Mouse (Mus musculus): ENCODE results near the gene Cuzd1. TPM values are rescaled to one million over a fixed set of nuclear protein-coding genes. Genes with fewer than 3 reads are reported as not detected.

Cuzd1 gene
- total RNA-seq, 2 experiments from 2014 or later: 0.26 TPM; not detected in 1

DNA sequence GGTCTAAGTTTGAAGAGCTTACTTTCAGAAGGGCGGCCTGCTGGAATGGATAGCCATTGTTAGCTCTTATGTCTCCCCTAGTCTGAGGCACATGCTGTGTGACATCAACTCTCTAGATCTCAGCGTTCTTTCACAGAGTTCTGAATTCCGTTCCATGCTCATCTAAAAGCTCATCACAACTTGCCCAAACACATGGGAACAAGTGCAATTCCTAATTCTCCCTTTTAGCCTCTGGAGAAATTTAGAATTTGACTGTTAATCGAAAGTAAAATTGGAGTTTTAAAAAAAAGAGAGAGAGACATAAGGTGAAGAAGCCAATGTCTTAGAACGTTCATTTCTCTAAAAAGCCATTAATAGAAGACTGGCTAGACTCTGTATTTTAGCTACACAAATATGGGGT, 7.3 kb upstream of the Cuzd1 start, which contains the start of gene Fam24b:
Fam24b (minus strand) TSS at position 101 of the 400 bp plus-strand sequence.
- no peak for TF ChIP-seq CTCF (IDR thresholded peaks at IDR 0.05)
- no peak for DNase-seq (ENCODE audit: extremely low spot score in 1 of 2, low spot score in 2 of 2)
- no peak within 1 kb of the TSS for H3K4me3 ChIP-seq
- H3K27ac ChIP-seq: no peak within 1 kb of the TSS
- intact Hi-C loops (cut with DNase I): no loop called here

DNA sequence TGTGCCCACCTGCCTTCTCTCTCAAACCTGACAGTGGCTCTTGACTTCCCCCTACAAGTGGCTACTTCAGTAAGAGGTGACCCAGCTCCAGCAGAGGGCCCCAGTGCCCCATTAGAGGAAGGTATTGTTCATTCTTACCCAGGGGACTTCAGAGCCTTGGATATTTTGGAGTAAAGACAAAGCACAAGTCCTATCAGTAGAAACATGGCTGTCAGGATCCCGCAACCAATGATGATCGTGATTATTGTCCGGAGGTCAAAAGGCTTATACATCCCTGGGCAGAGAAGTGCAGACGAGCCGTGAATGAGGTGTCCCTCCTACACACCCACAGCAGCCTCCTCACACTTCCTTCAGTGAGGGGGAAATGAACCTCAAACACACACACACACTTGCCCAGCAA, 5.0 kb upstream of the Cuzd1 start:
- TF ChIP-seq CTCF (IDR thresholded peaks at IDR 0.05): no peak
- no peak overlapping the region for H3K4me3 ChIP-seq
- intact Hi-C loops (cut with DNase I): no loop called here
- no peak overlapping the region for H3K27ac ChIP-seq
- no peak for DNase-seq (ENCODE audit: extremely low spot score in 1 of 2, low spot score in 2 of 2)

DNA sequence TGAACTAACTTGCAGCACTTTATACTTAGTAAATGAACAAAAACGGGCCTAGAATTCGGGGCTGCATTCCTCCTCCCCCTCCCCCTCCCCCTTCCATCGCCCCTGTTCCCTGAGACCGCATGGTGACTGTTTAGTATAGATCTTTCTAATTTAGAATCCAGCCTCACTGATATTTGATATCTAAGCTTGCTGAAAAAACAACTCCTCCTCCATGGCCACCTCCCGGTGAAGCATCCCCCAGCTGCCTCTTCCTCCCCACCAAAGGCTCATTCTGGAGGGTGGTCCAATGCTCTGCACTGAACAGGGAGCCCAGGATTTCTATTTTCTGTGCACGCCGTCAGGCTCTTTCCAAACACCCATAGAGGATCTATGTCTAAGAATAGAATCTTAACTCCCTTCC, 3.8 kb downstream of the Cuzd1 start:
- no peak for TF ChIP-seq CTCF (IDR thresholded peaks at IDR 0.05)
- DNase-seq (ENCODE audit: extremely low spot score in 1 of 2, low spot score in 2 of 2): no peak
- Histone ChIP-seq H3K4me3 (no peak overlapping the region), H3K27ac (no peak overlapping the region)
- intact Hi-C loops (cut with DNase I): no loop called here

GRCm38 (mm10) chr7:131317587-131317986, 4.5 kb downstream of the Cuzd1 start:
- no peak for TF ChIP-seq CTCF (IDR thresholded peaks at IDR 0.05)

GRCm38 (mm10) chr7:131314493-131314892, 7.6 kb downstream of the Cuzd1 start:
- Histone ChIP-seq H3K27ac (no peak overlapping the region), H3K4me3 (no peak overlapping the region)
- no peak for TF ChIP-seq CTCF (IDR thresholded peaks at IDR 0.05)
- intact Hi-C loops (cut with DNase I): no loop called here
- DNase-seq (ENCODE audit: extremely low spot score in 1 of 2, low spot score in 2 of 2): no peak

More at GRCm38 (mm10) chr7:131317587-131317986, 4.5 kb downstream of the Cuzd1 start:
- Histone ChIP-seq H3K27ac (no peak overlapping the region), H3K4me3 (no peak overlapping the region)
- intact Hi-C loops (cut with DNase I): no loop called here
- DNase-seq (ENCODE audit: extremely low spot score in 1 of 2, low spot score in 2 of 2): no peak

- intact Hi-C loops (cut with DNase I): no loop called here
- Histone ChIP-seq H3K4me3 (no peak overlapping the region), H3K27ac (no peak overlapping the region)
- TF ChIP-seq CTCF (IDR thresholded peaks at IDR 0.05): no peak
- DNase-seq (ENCODE audit: extremely low spot score in 1 of 2, low spot score in 2 of 2): no peak
Observed at GRCm38 (mm10) chr7:131306733-131307132, 15.4 kb downstream of the Cuzd1 start.

GRCm38 (mm10) chr7:131303340-131303739, 18.8 kb downstream of the Cuzd1 start:
- no peak for DNase-seq (ENCODE audit: extremely low spot score in 1 of 2, low spot score in 2 of 2)
- no peak overlapping the region for H3K4me3 ChIP-seq
- intact Hi-C loops (cut with DNase I): no loop called here

GRCm38 (mm10) chr7:131297151-131297550, 24.9 kb downstream of the Cuzd1 start:
- DNase-seq (ENCODE audit: extremely low spot score in 1 of 2, low spot score in 2 of 2): no peak
- Histone ChIP-seq H3K4me3 (no peak overlapping the region), H3K27ac (no peak overlapping the region)
- intact Hi-C loops (cut with DNase I): no loop called here
- TF ChIP-seq CTCF (IDR thresholded peaks at IDR 0.05): peak; percentile 30

More at GRCm38 (mm10) chr7:131303340-131303739, 18.8 kb downstream of the Cuzd1 start:
- TF ChIP-seq CTCF (IDR thresholded peaks at IDR 0.05): no peak
- H3K27ac ChIP-seq: no peak overlapping the region

- no peak for TF ChIP-seq CTCF (IDR thresholded peaks at IDR 0.05)
Observed at GRCm38 (mm10) chr7:131265851-131266250, 56.2 kb downstream of the Cuzd1 start.

GRCm38 (mm10) chr7:131264251-131264650, 57.8 kb downstream of the Cuzd1 start:
- Histone ChIP-seq H3K27ac (no peak overlapping the region), H3K4me3 (no peak overlapping the region)
- no peak for TF ChIP-seq CTCF (IDR thresholded peaks at IDR 0.05)
- DNase-seq (ENCODE audit: extremely low spot score in 1 of 2, low spot score in 2 of 2): no peak
- intact Hi-C loops (cut with DNase I): no loop called here

More at GRCm38 (mm10) chr7:131265851-131266250, 56.2 kb downstream of the Cuzd1 start:
- H3K4me3 ChIP-seq: no peak overlapping the region
- intact Hi-C loops (cut with DNase I): no loop called here
- DNase-seq (ENCODE audit: extremely low spot score in 1 of 2, low spot score in 2 of 2): no peak
- H3K27ac ChIP-seq: no peak overlapping the region

DNA sequence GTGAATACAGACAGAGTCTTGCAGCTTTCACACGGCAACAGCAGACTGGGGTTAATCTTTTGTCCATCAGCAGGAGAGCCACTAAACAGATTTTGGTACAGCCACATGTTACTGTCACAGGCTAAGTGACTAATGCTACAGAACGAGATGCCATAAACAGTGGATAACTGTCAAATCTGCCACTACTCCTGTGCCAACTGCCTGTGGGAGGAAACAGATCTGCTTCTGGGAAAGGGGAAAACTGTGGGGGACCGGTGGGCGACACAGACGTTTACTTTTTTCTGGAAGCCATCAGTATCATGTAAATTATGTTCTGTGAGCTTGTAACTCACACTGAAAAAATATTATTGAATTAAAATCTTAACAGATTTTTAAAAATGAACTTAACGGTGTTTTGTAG, 61.1 kb downstream of the Cuzd1 start:
- no peak overlapping the region for H3K4me3 ChIP-seq
- intact Hi-C loops (cut with DNase I): no loop called here
- DNase-seq (ENCODE audit: extremely low spot score in 1 of 2, low spot score in 2 of 2): peak; percentile 8 to 34
- no peak for TF ChIP-seq CTCF (IDR thresholded peaks at IDR 0.05)
- no peak overlapping the region for H3K27ac ChIP-seq

Other genes with a start within 250 kb of the Cuzd1 start
- not detected for gene 4933402N03Rik, start 176.0 kb downstream of the Cuzd1 start, total RNA-seq (2021)
- not detected for gene 5430419D17Rik, start 147.9 kb downstream of the Cuzd1 start, total RNA-seq (2021)
- not detected for gene Fam24b, start 7.2 kb upstream of the Cuzd1 start, total RNA-seq (2021)
- not detected for gene Fam24a, start 11.6 kb upstream of the Cuzd1 start, total RNA-seq (2021)
- 10 to 100 TPM; 24.8 to 28.8 TPM for gene 2310057M21Rik, start 40.5 kb upstream of the Cuzd1 start, total RNA-seq (2021)
- 10 to 100 TPM; 53.4 to 54.2 TPM for gene Pstk, start 48.8 kb upstream of the Cuzd1 start, total RNA-seq (2021)
- gene Ikzf5, start 88.2 kb upstream of the Cuzd1 start, total RNA-seq (2021): 10 to 100 TPM; 49.3 to 49.5 TPM
- 10 to 100 TPM; 84.8 to 89.9 TPM for gene Acadsb, start 88.3 kb upstream of the Cuzd1 start, total RNA-seq (2021)
- gene Hmx3, start 220.6 kb upstream of the Cuzd1 start, total RNA-seq (2021): not detected
- not detected for gene Hmx2, start 226.5 kb upstream of the Cuzd1 start, total RNA-seq (2021)
- gene Bub3, start 237.9 kb upstream of the Cuzd1 start, total RNA-seq (2021): 10 to 100 TPM; 59.6 to 62.2 TPM